Mouse (Mus musculus): Measurements from ENCODE around the gene Ephx1. TPM values are rescaled to one million over a fixed set of nuclear protein-coding genes. Genes with fewer than 3 reads are reported as not detected.

Gene Ephx1
- total RNA-seq, 2 experiments from 2014 or later = 9.0 to 9.9 TPM

DNA sequence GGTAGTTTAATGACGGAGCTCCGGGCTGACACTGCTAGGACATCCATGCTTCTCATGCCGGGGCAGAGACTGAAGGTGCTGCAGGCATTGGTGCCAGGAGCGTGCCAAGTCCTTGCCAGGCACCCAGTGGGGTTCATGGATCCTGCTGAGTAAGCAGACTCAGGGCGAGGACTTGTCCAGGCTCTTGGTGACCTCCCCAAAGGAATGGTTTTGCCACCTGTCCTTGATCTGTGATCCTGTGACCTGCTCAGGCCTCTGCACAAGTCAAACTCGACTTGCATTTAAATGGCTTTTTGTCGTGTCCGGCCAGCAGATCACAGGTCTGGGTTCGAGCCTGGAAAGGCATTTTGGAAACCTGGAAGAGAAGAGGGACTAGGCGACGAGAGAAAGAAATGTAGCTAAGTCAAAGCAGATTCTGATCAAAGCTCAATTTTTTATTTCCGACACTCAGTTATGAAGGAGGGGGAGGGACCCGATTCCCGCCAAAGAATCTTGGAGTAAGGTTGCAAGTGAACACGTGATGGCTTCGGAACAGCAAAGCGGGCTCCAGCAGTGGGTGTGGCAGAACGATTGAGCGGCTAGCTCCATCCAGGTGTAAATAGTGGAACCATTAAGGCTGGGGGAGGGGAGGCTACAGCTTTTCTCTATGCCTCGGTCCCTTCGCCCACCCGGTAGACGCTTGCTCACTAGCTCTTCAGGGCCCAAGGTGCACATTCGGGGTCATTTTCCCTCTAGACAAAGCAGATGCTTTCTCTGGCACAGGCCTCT, 41.0 kb downstream of the Ephx1 start:
- intact Hi-C loops (cut with DNase I) = no loop called here
- DNase-seq = no peak

DNA sequence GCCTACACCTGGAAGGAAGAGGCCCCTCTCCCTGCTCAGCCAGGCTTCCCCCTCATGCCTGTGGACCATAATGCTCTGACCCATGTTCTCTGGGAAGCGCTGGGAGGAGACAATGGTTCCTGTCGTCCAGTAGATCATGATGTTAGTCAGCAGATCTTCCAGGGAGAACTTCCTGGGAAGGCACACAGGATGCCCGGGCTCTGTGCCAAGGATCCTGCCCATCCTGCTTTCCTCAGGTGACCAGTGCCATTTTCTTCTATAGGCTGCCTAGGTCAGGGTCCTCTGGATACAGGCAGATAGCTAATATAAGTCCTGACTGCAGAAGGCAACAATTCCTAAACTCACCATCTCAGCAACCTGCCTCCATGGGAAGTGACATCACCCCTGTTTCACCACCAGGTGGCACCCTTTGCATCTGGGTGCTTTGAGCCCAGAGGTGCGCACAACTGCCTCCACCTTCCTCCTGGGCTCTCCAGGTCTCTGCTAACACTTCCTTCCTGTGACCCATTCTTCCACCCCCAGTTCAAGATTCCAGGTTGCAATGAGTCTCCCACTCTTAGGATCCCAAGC, 44.5 kb downstream of the Ephx1 start:
- DNase-seq = no peak
- intact Hi-C loops (cut with DNase I) = no loop called here

DNA sequence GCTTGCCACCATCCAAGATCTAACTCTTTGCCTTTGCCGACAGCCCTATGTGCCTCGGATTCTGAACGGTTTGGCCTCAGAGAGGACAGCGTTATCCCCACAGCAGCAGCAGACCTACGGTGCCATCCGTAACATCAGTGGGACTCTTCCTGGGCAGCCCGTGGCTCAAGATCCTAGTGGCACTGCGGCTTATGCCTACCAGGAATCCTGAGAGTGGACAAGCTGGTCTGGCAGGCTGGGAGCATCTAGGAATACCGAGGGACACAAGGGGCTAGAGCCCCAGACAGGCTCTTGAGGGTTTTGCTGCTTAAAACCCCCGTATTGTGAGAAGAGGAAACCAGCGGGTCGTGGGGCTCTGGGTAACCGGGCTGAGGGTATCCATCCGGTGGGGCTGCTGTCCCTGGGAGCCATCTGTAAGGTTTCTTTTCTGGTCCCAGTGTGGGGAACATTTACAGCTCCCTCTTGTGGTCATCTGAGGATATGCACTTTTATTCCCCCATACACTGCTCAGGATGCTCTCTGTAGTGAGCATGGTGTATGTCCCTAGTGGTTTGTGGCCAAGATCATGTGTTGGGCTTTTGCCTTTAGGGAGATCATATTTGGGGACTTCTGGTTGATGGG, 46.5 kb downstream of the Ephx1 start:
- peak; percentile 21 for DNase-seq
- intact Hi-C loops (cut with DNase I) = loop anchor here (5.0 kb wide), 1 partner anchor 72 kb away; the partner anchor contains the start of gene Pycr2

DNA sequence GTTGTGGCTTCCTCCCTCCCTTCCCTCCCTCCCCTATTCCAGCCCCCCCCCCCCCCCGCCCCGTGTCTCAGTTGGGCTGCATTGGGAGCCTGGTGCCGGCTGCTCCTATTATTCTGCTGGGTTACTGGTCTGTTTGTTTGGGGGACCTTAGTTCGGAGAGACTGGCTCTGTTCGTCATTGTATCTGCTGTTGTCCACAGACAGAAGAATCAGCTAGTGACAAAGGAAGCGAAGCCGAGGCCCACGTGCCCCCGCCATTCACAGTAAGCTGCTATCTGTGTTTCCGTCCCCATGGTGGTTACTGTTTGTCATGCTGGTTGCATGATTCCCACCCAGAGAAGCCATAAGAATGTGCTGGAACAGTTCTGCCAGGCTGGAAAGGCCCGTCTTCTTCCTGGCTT, 47.8 kb downstream of the Ephx1 start:
- no peak for DNase-seq
- intact Hi-C loops (cut with DNase I) = loop anchor here (5.0 kb wide), 1 partner anchor 71 kb away; the partner anchor contains the start of gene Pycr2

DNA sequence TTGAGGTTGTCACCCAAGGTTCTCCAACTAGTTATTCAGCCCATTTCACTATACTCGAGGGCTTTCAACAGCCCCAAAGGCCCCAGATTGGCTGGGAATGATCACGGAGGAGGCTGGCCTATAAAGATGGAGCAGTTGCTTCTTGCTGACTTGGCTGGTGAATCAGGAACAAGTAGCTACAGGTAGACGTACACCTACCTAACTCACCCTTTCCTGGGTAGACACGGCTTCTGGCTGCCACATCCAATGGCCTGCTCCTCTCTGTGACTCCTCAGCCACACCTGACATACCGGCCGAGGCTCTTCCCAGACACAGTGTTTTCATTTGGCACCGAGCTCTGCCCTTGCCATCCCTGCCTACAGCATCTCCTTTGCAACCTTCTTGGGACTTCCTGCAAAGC, 53.4 kb downstream of the Ephx1 start:
- DNase-seq = no peak
- intact Hi-C loops (cut with DNase I) = no loop called here

DNA sequence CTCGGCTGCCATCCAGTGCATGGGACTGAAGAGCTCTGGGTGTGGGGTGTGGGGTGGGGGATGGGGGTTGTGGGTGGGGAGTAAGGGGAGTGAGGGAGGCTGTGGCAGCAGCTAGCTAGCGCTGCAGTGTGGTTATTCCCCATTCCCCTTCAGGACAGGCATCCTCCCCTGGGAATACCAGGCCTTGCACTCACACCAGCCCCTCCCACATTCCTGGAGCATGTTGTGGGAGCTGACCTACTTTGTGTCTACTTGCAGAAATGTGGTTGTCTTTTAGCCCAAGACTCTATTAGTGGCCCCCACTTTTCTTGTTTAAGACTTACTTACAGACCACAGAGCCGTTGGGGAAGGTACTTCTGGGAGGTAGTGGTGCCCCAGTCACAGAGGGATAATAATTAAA, 54.2 kb downstream of the Ephx1 start:
- intact Hi-C loops (cut with DNase I) = no loop called here
- no peak for DNase-seq

DNA sequence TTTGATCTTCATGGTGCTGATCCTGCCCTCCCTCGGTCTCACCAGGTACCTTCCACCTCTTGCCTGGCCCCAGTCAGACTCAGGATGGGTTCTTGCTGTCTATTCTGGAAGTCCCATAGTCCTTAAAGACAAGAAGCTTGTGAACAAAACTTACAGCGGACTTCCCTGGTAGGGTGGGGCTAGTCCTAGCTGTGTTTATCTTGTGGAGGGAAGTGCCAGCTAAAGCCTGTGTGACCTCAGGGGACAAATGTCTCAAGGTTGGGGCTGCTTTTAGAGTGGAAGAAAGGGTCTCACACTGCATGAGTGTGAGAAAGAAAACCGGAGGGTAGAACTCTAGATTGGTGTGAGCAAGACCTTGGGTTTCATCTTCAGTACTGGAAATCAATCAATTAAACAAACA, 54.9 kb downstream of the Ephx1 start:
- intact Hi-C loops (cut with DNase I) = no loop called here

DNA sequence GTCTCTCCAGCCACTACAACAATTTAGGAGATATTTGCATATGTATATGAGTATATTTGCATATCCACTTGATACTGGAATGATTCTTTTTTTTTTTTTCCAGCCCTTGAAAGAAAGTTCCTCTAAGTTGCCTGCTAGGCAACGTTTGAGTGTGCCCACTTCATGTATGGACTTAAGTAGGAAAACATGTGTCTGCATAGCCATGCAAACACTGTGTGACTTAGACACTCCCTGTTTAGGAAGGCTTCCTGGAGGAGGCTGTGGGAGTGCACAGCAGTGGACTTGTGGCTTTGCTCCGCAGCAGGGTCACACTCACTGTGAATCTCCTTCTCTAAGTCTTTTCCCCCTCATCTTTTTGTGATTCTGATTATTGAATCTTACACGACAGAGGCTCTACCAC, 61.9 kb downstream of the Ephx1 start:
- DNase-seq = no peak
- intact Hi-C loops (cut with DNase I) = no loop called here

More for the DNA sequence above, 54.9 kb downstream of the Ephx1 start:
- DNase-seq = no peak

DNA sequence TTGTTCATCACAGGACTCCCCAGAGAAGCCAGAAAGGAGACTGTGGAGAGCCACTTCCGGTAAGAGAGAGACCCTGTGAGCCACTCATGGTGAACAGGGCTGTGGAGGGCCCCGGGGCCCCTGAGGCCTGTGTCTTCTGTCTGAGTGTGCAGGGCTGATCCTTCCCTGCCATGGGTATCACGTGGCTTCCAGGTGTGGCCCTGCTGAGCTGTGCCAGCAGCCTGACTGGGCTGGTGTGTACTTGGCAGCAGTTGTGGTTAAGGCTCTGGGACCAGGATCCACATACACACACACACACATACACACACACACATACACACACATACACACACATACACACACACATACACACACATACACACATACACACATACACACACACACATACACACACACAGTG, 62.7 kb downstream of the Ephx1 start:
- intact Hi-C loops (cut with DNase I) = no loop called here
- no peak for DNase-seq

DNA sequence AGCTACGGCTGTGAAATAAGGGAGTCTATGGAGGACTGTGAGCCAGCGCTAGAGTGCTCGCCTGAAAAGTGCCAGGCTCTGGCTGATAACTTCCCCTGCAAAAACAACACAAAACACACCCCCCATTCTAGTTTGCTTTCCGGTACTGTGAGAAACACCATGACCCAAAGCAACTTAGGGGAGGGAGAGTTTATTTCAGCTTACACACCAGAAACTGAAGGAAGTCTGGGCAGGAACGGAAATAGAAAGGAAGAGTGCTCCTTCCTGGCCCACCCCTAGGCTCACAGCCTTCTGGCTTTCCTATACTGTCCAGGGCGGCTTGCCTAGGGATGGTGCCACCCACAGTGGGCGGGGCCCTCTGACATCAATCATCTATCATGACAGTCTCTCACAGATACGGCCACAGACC, 63.7 kb downstream of the Ephx1 start:
- intact Hi-C loops (cut with DNase I) = no loop called here
- DNase-seq = no peak

DNA sequence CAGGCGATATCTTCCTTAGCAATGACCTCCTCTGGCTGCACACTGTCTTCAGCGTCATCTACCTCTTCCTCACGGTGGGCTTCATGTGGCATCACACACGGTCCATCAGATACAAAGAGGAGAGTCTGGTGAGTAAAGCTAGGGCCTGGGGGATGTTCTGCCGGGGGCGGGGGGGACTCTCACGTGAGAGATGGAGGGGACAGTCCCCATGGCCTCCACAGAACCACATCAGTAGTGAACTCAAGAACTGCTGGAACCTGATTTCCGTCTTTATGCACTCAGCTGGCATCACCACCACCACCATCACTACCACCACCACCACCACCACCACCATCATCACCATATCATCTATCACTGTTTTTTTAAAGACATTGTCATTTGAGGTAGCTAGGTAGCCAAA, 64.3 kb downstream of the Ephx1 start:
- no peak for DNase-seq
- intact Hi-C loops (cut with DNase I) = no loop called here

DNA sequence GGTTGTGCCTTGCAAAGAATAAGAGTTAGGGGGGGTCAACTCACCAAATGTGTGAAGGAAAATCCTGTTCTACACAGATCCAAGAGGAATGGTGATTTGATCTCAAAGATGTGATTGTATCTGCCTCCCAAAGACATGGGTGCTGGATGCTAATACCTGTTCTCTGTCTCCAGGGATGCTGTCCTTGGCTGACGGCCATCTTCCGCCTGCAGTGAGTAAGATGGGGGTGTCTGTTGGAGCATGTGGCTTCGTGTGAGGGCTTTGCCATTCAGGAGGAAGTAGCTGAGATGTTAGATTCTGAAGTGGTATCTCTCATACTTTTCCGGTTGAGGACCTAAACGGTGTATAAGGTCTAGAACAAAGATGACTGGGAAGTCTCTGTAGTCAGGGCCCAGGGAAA, 67.9 kb downstream of the Ephx1 start:
- intact Hi-C loops (cut with DNase I) = no loop called here
- DNase-seq = no peak

DNA sequence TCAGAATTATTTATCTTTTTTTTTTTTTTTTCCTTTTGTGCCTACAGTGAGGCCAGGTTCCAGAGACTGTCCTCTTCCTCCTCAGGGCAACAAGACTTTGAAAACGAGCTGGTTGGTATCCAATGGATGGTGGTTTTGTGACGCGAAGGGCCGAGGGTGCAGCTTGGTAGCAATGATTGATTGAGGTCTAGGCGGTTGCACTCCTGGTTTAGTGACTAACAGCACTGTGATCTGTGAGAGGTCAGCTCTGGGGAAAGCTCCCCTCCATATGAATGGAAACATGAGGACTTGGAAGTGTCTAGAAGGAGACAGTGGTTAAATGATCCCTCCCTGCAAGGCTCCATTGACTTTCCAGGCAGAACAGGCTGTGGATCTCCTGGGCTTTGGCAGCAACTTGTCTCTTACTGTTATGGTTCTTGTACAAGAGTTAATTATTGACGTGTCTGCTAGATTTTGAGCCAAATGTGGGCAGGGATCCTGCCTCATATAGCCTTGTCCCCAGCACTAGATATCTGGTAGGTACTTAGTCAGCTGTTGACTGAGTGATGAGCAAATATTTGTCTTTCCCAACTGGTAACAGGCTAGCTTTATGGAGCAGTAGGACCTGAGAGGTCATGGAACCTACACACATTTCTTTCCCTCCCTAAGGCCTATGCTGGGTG, 68.5 kb downstream of the Ephx1 start:
- DNase-seq = no peak
- intact Hi-C loops (cut with DNase I) = no loop called here

DNA sequence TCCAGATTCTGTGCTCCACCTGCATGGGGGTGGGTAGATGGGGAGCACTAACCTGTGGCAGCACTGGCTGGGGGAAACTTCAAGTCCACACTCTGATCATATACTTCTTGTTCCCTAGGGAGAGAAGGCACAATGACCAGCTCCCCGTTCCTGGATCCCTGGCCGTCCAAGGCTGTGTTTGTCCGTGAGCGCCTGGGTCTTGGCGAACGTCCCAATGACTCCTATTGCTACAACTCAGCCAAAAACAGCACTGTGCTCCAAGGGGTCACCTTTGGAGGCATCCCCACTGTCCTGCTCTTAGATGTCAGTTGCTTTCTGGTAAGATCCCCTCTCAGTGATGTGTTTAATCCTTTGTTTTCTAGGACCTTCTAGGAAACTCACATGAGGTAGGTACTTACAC, 74.3 kb downstream of the Ephx1 start:
- intact Hi-C loops (cut with DNase I) = no loop called here
- no peak for DNase-seq

DNA sequence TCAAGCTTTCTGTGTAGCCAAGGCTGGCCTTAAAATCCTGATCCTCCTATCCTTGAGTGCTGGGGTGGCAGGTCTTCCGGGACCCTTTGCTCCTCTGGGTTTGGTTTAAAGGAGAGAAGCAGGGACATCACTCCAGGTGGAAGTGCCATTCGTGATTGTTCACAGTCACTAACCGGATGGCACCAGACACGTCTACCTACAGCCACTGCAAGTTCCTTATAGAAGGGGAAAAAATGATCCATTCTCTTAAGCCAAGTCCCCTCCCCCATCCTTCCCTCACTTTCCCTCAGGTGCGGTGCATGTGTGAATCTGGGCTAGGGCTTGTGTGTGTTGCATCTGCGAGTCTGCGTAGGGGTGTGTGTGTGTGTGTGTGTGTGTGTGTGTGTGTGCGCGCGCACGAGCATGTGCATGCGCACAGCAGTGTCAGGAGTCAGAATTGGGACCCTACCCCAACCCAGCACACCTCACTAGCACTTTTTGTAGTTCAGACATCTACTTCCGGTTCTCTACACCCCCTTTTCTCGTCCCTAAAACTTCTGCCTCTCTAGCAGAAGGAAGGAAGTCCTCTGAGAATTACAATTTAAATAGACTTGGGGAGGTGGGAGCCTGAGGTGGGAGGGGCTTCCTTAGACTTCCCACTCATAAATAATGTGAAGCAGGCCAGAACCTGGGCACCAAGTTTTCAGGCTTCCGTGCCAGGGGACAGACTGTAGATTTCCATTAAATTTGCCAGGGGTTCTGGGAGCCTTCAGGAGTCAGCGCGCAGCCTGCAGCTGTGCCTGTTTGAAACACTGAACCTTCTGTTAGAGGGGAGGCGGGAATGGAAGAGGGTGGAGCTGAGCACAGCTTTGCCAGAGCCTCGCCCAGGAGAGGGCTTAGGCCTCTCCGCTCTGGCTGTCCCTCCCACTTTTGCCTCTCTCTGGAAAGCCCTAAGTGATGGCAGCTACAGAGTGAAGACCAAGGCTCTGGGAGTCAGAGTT, 75.4 kb downstream of the Ephx1 start:
- intact Hi-C loops (cut with DNase I) = no loop called here
- DNase-seq = peak; percentile 22

DNA sequence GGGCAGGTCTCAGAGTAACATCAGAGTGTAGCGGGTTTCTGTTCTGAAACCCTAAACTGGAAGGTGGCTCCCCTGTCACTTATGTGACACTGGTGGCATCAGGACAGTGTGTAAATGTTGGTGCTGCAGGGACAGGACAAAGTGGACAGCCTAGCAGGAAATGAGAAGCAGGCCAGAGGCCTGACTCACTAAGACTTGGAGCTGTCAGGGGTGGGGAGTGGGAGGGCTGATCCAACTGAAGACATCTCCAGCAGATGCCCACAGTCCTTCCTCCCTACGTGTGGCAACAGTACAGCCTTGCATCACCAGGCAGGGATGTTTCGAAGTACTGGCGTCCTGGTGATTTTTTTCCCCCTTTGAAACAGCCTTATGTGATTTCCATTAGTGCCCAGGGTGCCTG, 76.2 kb downstream of the Ephx1 start:
- intact Hi-C loops (cut with DNase I) = no loop called here
- no peak for DNase-seq

DNA sequence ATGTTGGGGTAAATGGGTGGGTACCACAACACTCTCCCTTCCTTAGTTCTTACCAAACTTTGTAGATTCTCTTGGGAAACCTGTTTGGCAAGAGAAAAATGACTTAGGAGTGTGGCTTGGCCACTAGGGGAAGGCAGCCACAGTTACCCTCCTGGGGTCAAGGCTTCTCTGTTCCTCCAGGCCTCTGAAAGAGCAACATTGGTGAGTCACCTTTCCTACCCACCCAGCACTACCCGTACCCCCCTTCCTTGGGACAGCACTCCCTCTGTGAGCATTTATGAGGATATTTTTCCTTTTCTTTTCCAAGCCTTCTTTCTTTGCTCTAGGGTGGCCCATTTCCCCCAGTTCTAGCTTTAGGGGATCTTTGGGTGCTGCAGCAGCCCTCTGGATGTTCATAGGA, 76.8 kb downstream of the Ephx1 start:
- intact Hi-C loops (cut with DNase I) = no loop called here

DNA sequence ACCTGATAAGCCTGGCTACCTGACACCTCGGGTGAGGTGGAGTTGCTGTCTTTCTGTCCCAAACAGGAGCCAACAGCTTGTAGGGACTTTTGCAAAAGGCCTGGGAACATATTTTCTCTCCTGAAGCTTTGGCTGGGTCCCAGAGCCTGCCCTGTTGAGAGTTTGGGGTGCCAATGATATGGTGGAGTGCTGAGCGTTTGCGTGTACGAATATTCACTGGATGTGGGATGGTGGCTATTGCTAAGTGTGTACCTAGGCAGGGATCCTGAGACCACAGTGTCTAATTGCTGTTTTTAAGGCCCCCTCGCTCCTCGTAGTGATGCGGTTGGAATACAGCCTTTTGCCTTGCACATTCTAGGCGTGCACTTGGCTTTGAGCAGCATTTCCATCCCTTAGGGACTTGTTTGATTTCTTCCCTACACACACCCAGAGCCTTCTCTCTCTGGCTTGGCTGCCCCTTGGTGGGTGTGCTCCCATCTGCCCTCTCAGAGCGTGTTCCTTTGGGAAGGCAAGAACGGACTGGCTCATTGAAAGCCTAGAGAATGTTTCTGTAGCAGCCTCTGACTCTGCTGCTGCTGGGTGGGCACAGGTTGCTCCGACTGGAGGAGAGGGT, 77.6 kb downstream of the Ephx1 start:
- no peak for DNase-seq
- intact Hi-C loops (cut with DNase I) = no loop called here

More for the DNA sequence above, 76.8 kb downstream of the Ephx1 start:
- DNase-seq = no peak

DNA sequence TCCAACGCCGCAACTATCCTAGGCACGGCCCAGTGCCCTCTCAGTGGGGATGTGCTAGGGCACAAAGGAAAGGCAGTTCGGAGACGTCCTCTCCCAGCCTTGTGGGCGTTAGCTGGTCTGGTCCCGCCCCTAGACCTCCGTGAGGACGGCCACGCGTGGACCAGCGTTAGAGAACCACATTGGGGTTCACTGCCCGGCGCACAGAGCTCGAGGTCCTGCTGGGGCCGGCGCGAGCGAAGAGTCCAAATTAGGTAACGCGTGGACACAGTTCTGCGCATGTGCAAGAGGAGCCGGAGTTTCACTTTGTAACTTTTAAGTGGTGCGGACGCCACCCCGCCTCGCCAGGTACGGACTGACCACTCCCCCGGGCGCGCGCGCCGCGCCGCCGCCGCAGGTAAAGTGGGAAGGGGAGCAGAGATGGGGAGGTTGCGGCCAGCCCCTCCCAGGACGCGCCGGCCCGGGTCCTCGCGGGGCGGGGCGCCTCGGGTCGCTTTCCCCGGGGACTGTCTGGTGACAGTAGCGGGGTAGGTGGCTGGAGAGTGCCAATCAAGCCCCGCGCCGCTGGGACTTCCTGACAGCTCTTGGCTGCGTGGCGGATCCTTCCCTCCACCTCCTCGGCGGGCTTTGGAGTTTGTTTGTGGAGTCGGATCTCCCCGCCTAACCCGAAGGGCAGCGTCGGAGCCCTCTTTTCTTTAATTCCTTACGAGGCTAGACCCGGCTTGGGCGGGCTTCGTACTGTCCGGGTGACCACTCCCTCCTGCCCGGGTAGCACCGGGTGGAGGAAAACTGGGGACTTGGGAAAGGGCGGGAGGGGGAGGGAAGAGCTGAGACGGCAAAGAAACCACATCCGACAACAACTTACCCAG, 78.3 kb downstream of the Ephx1 start, which contains the start of gene Tmem63a:
Gene Tmem63a, plus strand, starts transcription at position 179 of the 866 bp plus-strand sequence.
- intact Hi-C loops (cut with DNase I) = no loop called here

More for the DNA sequence above, 78.3 kb downstream of the Ephx1 start, which contains the start of gene Tmem63a:
- DNase-seq = peak; percentile 43

Data from left cerebral cortex, postnatal 4 days (tissue).